Mouse (Mus musculus): ENCODE data around the gene Tmem270. TPM values are rescaled to one million over a fixed set of nuclear protein-coding genes. Genes with fewer than 3 reads are reported as not detected.
A peak's percentile ranks its signal among the peaks of the same experiment; 100 is the strongest.

Gene Tmem270
- polyA plus RNA-seq, 1 experiment from 2014 or later = not detected

- Histone ChIP-seq H3K36me3 (ENCODE audit: insufficient read depth, low read length) (no peaks in the 10 kb centered on the region), H3K9me3 (ENCODE audit: low read length) (no peaks in the 10 kb centered on the region), H3K27ac (ENCODE audit: low read length) (peak overlapping the region; percentile 66), H3K4me3 (ENCODE audit: low read depth, low read length) (no peak overlapping the region), H3K4me2 (replicated peaks; ENCODE audit: low read depth, low read length) (no peak overlapping the region), H3K27me3 (replicated peaks; ENCODE audit: insufficient read depth, low read length) (no peaks in the 10 kb centered on the region), H3K4me1 (ENCODE audit: insufficient read depth, low read depth, low read length) (no peaks in the 10 kb centered on the region), H3K9ac (replicated peaks; ENCODE audit: low read depth) (no peak overlapping the region)
- peak; percentile 48 for ATAC-seq
- no peak for TF ChIP-seq CTCF (IDR thresholded peaks at IDR 0.05)
- no peak for TF ChIP-seq EP300 (IDR thresholded peaks at IDR 0.05)
- DNase-seq (ENCODE audit: low spot score) = peak; percentile 54
- WGBS = 40% methylated on average over 3 of the region's 3 CpGs
These were observed 23.5 kb downstream of the Tmem270 start for GRCm38 (mm10) chr5:134883077-134883476.

- DNase-seq (ENCODE audit: low spot score) = peak; percentile 92
- no peak overlapping the region for H3K9ac ChIP-seq (replicated peaks; ENCODE audit: low read depth)
- no peaks in the 10 kb centered on the region for H3K9me3 ChIP-seq (ENCODE audit: low read length)
- H3K4me3 ChIP-seq (ENCODE audit: low read depth, low read length) = no peak overlapping the region
- peak; percentile 77 for ATAC-seq
- WGBS = 43% methylated on average over 10 of the region's 10 CpGs
- H3K36me3 ChIP-seq (ENCODE audit: insufficient read depth, low read length) = no peaks in the 10 kb centered on the region
- TF ChIP-seq EP300 (IDR thresholded peaks at IDR 0.05) (peak; percentile 93), CTCF (IDR thresholded peaks at IDR 0.05) (no peak)
- H3K4me2 ChIP-seq (replicated peaks; ENCODE audit: low read depth, low read length) = no peak overlapping the region
- no peaks in the 10 kb centered on the region for H3K4me1 ChIP-seq (ENCODE audit: insufficient read depth, low read depth, low read length)
- peak overlapping the region; percentile 72 for H3K27ac ChIP-seq (ENCODE audit: low read length)
- no peaks in the 10 kb centered on the region for H3K27me3 ChIP-seq (replicated peaks; ENCODE audit: insufficient read depth, low read length)
These were observed 29.7 kb downstream of the Tmem270 start for GRCm38 (mm10) chr5:134876801-134877200.

- no peaks in the 10 kb centered on the region for H3K36me3 ChIP-seq (ENCODE audit: insufficient read depth, low read length)
- no peak for TF ChIP-seq EP300 (IDR thresholded peaks at IDR 0.05)
- no peak for TF ChIP-seq CTCF (IDR thresholded peaks at IDR 0.05)
- WGBS = 85% methylated on average over 5 of the region's 5 CpGs
- no peaks in the 10 kb centered on the region for H3K9me3 ChIP-seq (ENCODE audit: low read length)
- ATAC-seq (no peak), DNase-seq (ENCODE audit: low spot score) (no peak)
- H3K4me2 ChIP-seq (replicated peaks; ENCODE audit: low read depth, low read length) = no peak overlapping the region
- no peaks in the 10 kb centered on the region for H3K4me1 ChIP-seq (ENCODE audit: insufficient read depth, low read depth, low read length)
- no peak overlapping the region for H3K4me3 ChIP-seq (ENCODE audit: low read depth, low read length)
- H3K27ac ChIP-seq (ENCODE audit: low read length) = peak overlapping the region; percentile 61; the same call in 1 of the 2 replicates
- H3K27me3 ChIP-seq (replicated peaks; ENCODE audit: insufficient read depth, low read length) = no peaks in the 10 kb centered on the region
- H3K9ac ChIP-seq (replicated peaks; ENCODE audit: low read depth) = no peak overlapping the region
These were observed 31.3 kb downstream of the Tmem270 start for GRCm38 (mm10) chr5:134875245-134875644.

DNA sequence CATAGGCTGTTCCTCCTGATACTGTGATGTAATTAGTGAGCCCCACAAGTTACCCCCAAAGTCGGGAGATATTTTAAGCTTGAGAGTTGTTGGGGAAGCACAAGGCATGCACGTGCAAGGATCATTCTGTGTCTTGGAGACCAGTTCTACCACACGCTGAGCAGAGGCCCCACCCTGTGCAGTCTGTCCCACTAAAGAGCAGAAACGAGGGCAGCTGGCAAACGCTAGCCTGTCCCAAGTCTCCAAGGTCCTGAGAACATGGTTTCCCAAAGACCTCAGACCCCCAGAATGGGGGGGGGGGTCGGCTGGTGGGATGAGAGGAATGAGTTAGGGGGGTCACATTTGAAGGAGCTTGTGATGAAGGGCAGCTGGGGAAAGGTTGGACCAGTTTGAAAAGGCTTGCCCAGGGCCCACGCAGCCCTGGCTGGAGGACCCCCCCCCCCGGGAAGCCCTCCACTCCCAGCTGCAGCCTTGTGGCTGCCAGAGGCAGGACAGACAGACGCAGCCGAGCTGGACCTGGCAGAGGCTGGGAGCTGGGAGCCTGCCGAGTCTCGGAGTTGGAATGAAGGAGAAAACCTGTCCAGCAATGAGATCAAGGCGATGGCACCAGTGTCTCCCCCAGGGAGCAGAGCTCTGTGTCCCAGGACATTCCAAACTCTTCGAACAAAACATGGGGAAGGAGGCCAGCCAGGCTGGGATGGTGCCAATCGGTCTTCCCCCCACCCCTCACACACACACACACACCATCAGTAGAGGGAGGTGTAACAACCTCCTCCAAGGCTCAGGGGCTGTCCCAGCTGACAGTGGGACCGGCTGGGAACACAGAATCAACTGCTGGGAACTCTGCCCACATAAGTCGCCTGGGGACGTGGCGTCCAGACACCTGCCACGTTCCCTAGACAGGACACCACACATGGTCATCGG lies 32.3 kb downstream of the Tmem270 start:
- ATAC-seq (peak; percentile 75), DNase-seq (ENCODE audit: low spot score) (peak; percentile 92)
- no peaks in the 10 kb centered on the region for H3K9me3 ChIP-seq (ENCODE audit: low read length)
- 43% methylated on average over 21 of the region's 21 CpGs for WGBS
- H3K4me1 ChIP-seq (ENCODE audit: insufficient read depth, low read depth, low read length) = no peaks in the 10 kb centered on the region
- H3K9ac ChIP-seq (replicated peaks; ENCODE audit: low read depth) = no peak overlapping the region
- no peak overlapping the region for H3K4me3 ChIP-seq (ENCODE audit: low read depth, low read length)
- H3K4me2 ChIP-seq (replicated peaks; ENCODE audit: low read depth, low read length) = no peak overlapping the region
- H3K27ac ChIP-seq (ENCODE audit: low read length) = peak overlapping the region; percentile 68
- TF ChIP-seq EP300 (IDR thresholded peaks at IDR 0.05) (peak; percentile 74), CTCF (IDR thresholded peaks at IDR 0.05) (no peak; the same call in 1 of the 2 replicates)
- no peaks in the 10 kb centered on the region for H3K27me3 ChIP-seq (replicated peaks; ENCODE audit: insufficient read depth, low read length)
- no peaks in the 10 kb centered on the region for H3K36me3 ChIP-seq (ENCODE audit: insufficient read depth, low read length)

GRCm38 (mm10) chr5:134873034-134873433 lies 33.5 kb downstream of the Tmem270 start:
- no peak for DNase-seq (ENCODE audit: low spot score)
- TF ChIP-seq EP300 (IDR thresholded peaks at IDR 0.05) = no peak
- no peak for TF ChIP-seq CTCF (IDR thresholded peaks at IDR 0.05)
- H3K4me3 ChIP-seq (ENCODE audit: low read depth, low read length) = no peak overlapping the region
- WGBS = 78% methylated on average over 8 of the region's 8 CpGs
- no peaks in the 10 kb centered on the region for H3K9me3 ChIP-seq (ENCODE audit: low read length)
- no peaks in the 10 kb centered on the region for H3K36me3 ChIP-seq (ENCODE audit: insufficient read depth, low read length)
- H3K27me3 ChIP-seq (replicated peaks; ENCODE audit: insufficient read depth, low read length) = no peaks in the 10 kb centered on the region
- H3K27ac ChIP-seq (ENCODE audit: low read length) = peak overlapping the region; percentile 68
- no peak overlapping the region for H3K9ac ChIP-seq (replicated peaks; ENCODE audit: low read depth)
- ATAC-seq = no peak
- no peaks in the 10 kb centered on the region for H3K4me1 ChIP-seq (ENCODE audit: insufficient read depth, low read depth, low read length)
- H3K4me2 ChIP-seq (replicated peaks; ENCODE audit: low read depth, low read length) = no peak overlapping the region

DNA sequence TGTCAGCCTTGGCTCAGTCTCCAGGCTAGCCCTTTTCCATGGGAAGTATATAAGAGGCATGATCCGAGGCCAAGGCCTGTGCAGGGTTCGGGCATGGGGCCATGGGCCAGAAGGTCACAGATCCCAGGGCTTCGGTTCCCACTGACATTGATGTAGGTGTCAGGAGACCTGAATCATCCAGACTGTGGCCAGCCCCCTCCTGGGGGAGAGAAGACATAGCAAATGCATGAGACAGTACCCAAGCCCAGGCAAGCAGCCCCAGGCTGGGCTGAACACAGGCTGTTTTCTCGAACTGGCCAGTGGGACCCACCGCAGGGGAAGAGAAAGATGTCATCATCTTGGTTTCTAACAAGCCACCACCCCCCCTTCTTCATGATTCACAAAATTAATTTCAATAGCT lies 33.9 kb downstream of the Tmem270 start:
- no peaks in the 10 kb centered on the region for H3K4me1 ChIP-seq (ENCODE audit: insufficient read depth, low read depth, low read length)
- no peak overlapping the region for H3K9ac ChIP-seq (replicated peaks; ENCODE audit: low read depth)
- DNase-seq (ENCODE audit: low spot score) = peak; percentile 73
- WGBS = 43% methylated on average over 5 of the region's 5 CpGs
- H3K36me3 ChIP-seq (ENCODE audit: insufficient read depth, low read length) = no peaks in the 10 kb centered on the region
- H3K27me3 ChIP-seq (replicated peaks; ENCODE audit: insufficient read depth, low read length) = no peaks in the 10 kb centered on the region
- peak; percentile 7; the same call in 1 of the 2 replicates for ATAC-seq
- no peak overlapping the region for H3K4me3 ChIP-seq (ENCODE audit: low read depth, low read length)
- no peaks in the 10 kb centered on the region for H3K9me3 ChIP-seq (ENCODE audit: low read length)
- peak overlapping the region; percentile 68 for H3K27ac ChIP-seq (ENCODE audit: low read length)
- H3K4me2 ChIP-seq (replicated peaks; ENCODE audit: low read depth, low read length) = no peak overlapping the region
- TF ChIP-seq EP300 (IDR thresholded peaks at IDR 0.05) (no peak), CTCF (IDR thresholded peaks at IDR 0.05) (peak; percentile 33)
